Mouse (Mus musculus) layer of hippocampus, adult 11-12 months (tissue): ENCODE results near the gene Pcdh9.

Experiments used
- DNase-seq: peaks from one replicate; pipeline ENCODE4 v3.0.0; 2022; ENCODE audit warnings: low spot score

Pcdh9 gene

DNA sequence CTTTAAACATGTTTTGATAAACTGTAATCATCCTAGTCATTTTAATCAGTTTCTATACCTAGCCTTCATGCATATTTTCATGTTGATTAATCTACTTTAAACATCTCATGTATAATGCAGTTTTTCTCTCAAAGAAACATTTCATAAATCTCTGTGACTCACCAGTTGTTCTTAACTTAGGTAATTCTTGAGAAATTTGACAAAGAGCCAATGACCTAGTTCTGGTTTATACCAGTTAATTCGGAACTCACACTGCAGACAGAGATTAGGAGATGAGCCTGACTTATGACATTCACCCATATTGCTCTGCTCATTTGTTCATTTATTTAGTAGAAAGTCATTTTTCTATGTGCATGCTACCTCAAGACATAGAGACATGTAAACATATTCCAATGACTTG is 328.9 kb downstream of the Pcdh9 start:
- no peak for DNase-seq

DNA sequence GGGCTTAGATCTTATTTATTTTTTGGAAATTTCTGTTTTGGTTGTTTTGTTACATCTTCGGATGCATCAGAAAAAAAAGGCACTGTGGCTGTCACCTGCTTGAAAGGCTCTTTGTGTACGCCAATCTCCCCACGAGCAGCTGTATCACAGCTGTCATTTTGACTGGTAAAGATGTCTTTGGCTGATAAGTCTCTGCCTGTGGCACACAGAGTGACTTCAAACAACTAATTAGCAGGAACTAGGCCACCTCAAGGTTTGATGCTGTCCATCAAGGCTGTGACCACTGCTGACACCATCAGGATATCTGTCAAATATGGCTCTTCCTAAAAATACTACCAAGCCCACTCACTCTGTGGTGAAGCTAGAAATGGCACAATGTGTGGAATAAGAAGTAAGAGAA is 336.7 kb downstream of the Pcdh9 start:
- no peak for DNase-seq

DNA sequence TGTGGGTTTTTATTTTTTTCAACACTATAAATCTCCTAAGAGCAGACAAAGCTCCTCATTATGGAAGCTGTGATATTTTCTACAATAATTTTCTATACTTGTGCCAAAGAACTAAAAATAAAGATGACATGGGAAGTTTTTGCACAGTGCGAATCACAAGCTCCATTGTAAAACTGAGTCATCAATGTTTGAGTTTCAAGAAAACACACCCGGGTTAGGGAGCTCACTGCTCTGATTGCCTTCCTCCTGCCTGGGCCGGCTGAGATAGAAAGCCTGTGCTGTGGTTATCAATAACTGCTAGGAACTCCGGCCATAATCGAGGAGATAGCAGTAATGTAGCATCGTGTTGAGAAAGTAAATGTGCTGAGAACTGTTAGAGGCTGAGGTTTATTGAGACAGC is 344.9 kb downstream of the Pcdh9 start:
- no peak for DNase-seq

DNA sequence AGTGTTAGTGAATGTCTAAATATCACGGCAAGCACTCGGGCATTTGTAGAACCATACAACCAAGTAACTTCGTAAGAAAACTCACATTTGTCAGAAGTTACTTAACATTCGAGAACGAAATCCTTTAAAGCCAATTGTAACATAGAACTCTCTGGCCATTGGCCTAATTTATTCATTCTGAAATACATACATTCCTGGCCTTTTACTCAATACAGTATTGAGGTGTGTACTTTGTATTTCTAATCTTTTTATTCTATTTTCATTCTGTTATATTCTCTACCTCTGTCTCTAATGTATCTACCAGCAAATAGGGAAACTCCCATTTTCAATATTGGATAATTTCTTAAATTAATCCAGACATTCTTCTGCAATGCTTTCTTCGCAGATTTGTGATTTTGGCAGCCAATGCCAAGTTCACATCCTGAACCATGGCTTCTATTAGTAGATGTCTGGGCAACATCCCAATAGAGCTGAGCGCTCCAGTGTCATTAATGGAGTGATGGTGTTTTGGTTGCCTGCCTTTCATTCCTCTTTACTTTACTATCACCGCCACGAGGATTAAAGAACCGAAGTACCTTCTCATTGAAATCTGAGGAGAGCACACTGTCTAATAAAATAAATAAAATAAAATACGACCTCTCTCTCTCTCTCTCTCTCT is 346.4 kb downstream of the Pcdh9 start:
- peak; percentile 20 for DNase-seq

DNA sequence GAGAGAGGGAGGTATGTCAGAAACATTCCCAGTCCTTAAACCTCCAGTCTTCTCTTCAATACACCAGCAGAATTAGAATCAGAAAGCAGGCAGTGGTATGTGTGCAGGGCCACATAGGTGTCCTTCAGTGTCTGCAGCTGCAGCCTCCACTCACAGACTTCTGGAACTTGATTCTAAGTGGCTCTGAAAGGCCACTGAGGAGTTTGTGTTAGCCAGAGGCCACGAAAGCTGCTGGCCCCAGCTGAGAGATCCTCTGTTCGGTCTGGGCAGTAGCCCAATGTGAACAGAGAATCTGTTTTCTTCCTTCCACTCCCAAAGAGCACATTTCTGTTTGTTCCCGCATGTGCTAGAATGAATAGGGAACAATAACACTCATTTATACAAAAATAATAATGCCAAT is 346.9 kb downstream of the Pcdh9 start:
- DNase-seq = peak; percentile 77

DNA sequence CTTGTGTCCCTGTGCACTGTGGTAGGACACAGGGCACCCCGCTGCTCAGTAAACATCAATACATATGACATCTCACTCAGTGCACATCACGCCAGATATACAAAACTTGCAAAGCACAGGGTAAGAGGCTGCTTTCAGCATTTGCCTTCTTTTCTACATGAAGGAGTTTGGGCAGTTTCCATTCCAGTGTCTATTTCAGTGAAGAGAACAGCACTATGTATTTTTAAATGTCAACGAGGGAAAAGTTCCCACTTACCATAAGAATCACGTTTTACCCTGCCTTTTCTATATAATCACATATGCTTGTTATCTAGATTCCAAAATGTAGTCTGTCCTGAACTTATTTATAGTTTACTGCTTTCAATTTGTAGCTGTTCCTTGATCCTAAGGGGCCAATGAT is 355.6 kb downstream of the Pcdh9 start:
- no peak for DNase-seq

DNA sequence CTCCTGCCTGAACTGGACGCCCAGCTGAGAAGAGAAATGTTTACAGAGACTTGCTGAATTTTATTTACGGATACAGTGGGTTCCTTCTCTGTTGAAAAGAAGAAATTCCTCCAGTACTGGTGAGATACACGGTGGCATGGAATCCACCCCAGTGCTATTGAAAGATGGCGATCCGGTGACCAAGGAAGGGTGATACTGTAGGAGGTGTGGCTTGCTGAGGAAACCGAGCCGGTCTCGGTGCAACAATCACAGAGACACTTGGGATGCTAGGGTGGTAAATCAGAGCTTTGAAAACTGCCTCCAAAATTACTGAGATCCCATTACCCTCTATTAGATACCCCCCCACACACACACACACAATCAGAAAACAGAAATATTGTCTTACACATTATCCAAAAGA is 367.0 kb downstream of the Pcdh9 start:
- no peak for DNase-seq

DNA sequence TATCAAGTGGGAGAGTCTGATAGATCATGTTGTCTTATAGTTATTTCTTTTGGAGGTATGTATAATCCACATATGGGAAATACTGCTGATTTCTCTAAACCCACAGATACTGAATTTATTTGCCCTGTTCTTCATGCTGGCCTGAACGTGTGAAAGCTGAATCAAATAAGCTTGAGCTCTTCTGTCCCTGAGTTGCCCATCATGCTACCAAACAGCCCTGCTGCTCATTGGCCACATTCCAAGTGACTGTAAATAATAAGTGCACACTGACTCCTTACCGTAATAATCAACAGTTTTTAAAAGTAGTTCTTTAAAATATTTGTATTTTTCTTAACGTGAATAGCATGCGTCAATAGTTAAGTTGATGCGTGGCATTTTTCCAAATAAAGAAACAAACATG is 370.3 kb downstream of the Pcdh9 start:
- no peak for DNase-seq

DNA sequence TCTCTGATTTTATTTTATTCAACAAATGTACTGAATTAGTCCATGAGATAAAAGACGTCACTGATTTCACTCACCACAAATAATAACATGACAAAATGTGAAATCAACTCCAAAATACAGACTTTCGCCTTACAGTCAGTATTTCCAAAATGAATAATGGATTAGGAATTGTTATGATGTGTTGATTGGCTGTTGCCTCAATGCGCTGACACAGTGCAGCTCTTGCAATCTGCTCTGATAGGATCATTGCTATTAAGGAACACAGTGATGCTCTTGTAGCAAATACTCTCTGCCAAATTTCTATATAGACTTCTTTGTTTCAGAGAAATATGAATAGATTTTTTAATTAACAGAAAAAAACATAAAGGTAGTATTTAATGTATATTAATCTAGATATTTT is 373.8 kb downstream of the Pcdh9 start:
- DNase-seq = no peak

DNA sequence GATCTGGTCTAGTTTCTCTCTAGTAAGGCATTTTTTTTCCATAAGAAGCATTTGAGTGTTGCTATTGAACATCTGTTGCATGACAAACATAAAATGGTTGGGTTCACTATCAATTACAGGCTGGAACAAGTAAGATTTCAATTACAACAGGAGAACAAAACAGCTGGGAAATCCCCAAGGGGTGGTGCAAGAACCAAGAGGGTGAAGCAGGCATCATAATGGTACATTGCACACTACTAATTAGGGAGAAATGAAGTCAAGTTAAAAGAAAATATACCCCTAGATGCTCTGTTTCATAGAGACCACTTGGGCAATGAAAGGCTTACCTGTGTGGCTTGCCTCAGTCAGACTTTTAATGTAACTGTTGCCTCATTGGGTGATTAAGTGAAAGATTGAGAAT is 384.4 kb downstream of the Pcdh9 start:
- DNase-seq = no peak

DNA sequence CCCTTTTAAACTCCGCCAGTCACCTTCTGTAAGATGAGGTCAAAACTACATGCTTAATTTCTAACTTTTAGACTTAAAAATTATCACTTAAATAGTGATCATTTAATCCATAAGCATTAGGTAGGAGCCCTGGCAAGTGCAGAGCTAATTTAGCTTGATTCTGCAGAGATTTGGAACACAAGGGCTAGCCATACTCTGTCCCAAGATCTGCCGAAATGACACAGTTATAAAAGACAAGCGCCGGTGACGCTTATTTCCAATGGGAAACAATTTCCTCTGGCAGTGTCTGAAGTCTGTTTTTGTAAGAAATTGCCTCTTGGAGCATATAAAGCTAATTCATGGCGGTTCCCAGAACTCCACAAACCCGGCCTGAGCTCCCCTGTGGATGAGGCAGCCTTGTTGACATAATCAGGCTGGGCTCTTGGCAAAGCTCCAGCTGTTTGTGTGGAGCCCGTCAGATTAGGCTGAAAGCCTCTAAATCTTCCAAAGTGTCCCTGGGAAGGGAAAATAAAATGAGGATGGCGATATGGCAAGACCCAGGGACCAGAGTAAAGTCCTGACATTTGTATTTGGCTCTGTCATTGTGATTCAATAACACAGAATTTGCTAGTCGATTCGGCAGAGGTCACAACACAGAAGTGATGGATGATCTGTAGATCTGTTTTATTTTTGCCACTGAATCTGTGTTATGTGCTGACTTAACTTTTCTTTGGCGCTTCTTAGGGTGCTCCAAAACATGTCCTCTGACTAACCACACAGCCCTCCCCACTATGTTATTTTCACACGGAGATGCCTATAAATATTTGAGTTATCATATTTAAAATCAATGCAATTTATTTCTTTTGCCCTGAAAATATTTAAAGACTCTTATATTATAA is 391.4 kb downstream of the Pcdh9 start:
- DNase-seq = peak; percentile 66

DNA sequence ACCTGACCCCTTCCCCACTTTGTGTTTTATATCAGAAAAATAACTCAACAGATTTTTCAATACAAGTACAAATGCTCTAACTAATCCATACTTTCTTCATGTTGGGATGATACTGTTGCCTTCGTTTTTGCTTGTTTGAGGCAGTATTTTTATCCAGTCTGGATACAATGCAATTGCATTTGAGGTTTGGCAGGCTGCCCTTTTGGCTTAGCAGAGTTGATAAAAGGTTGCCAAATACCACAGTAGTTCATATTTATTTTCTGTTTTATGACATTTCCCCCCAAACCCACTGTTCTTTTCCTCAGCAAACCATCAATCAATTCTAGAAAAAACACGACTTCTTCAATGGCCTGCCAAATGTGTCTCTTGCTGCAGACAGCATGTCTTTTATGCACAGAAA is 415.5 kb downstream of the Pcdh9 start:
- DNase-seq = peak; percentile 41

DNA sequence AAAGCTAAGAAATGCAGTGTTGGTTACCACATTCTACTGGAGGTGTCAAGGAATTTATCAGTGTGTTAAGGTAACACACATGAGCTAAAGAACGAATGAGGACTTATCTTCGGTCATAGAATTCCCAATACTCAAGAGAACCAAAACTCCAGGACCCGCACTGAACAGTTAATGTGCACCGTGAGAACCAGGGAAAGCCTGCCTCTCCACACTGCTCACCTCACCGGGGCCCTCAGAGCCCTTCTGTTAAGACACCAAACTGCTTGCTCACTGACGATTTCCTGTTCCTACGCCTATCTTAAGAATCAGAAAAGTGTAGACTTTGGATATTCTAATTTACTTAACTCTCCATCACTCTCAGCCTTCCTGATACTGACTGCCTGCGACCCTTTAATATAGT is 418.0 kb downstream of the Pcdh9 start:
- no peak for DNase-seq

DNA sequence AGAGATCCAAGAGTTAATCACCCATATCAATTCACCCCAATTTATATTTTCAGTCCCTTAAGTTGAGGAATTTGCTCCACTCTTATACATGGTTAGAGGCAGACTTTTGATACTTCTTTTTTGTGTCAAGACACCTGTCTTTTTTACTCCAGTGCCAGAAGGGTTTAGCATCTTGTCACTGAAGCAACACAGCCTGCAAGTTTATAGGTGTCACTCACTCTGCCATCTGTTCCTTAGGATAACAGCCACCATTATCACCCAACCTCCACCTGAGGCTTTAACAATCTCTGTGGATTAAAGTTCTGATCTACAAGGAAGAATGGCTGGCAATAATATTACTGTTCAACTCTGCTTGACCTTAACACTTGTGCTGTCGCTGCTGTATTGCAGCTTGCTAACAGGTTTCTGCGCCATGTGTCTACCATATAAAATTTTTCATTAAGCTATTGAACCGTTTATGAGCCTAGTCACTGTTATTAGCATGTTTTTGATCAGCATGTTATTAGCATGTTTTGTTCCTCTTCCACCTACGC is 427.1 kb downstream of the Pcdh9 start:
- DNase-seq = no peak

DNA sequence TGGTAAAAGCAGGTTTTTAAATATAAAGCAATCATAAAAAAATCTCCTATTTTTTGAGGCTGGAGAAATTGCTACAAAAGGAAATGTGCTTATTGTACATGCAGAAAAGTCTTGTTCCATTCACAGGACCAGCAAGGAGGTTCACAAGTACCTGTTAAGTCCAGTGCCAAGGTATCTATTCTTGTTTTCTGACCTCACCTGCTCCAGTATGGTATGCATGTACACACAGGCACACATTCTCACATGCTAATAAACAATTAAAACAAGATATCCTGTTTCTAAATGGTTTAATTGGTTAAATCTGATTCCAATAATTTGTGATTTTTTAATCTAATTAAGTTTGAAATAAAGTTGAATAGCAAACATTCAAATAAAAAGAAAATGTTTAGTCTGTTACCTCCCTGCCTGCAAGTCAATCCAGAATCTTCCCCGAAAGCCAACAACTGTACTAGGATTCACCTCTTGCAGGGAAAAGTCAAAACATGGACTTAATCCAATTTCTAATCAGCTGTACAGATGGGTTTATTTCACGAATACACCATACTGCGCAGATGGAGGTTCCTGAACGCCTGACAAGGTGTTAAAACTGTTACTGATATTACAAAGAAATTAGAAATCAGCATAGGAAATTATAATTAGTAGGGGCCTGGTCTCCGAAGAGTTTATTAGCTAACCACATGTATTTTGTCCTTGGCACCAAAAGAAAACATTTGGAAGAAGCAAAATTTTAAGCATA is 439.4 kb downstream of the Pcdh9 start:
- peak; percentile 11 for DNase-seq

DNA sequence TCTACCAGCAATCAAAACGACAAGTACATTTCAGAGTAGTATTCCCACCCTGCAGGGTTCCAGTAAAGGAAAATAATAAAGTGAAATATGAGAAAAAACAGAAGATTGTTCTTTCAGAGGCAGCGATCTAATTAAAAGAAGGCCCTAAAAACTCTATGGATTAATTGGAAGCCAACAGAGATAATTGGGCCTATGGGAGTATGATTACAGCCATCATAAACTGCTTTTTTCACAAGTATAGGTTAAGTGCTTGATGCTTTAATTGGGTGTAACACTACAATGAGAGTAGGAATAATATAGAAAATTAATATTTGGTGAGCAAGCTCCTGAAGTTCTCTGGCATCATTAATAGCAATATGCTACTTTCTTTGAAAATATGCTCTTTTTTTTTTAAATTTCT is 448.6 kb downstream of the Pcdh9 start:
- DNase-seq = no peak

DNA sequence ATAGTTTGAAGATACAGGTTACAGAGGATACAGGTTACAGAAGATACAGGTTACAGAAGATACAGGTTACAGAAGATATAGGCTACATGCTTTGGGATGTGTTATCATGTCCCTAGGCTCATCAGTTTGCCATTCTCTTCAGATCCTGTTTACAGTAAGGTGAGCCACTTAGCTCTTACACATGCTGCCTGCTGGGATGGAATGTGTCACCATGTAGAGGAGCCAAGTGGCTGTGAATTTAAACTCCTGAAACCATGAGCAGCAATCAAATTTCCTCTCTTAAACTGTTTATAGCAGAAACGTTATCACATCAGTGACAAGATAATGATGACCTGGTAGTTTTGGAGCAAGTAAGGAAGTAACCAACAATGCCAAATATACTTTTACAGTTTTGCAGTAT is 453.3 kb downstream of the Pcdh9 start:
- DNase-seq = no peak

DNA sequence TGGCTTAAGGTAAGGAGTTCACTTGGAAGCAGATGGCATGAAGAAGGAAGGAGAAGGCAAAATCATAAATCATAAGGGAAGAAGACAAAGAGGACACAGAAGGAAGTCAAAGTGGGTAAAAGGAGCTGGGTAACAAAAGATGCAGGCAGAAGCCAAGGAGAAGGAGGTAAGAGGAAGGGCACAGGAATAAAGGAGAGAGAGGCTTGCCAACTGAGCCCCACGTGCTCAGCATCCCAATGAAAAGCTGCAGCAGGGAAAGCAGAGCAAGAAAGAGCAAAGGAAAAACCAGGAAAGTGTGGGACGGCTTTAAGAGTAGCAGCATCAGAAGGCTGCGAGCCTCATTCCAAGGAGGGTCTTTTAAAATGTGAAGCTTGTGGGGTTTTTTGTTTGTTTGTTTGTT is 473.7 kb downstream of the Pcdh9 start:
- DNase-seq = peak; percentile 37

DNA sequence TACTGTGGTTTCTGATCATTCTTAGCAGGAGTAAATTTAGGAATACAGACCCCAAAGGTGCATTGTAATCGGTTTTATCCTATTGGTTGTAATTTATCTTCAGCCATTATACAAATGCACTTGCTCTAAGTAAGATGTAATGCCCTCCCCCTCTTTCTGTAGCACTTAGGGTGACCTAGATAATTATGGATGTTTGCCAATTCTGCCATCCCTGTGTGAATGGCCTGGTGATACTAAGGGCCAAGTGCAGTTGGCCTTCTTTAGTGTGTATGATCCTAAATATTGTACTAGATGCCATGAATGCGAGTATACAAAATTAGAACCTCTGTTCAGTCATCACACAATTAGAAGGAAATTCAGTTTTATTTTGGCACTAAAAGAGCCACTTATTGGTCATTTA is 475.0 kb downstream of the Pcdh9 start:
- no peak for DNase-seq

DNA sequence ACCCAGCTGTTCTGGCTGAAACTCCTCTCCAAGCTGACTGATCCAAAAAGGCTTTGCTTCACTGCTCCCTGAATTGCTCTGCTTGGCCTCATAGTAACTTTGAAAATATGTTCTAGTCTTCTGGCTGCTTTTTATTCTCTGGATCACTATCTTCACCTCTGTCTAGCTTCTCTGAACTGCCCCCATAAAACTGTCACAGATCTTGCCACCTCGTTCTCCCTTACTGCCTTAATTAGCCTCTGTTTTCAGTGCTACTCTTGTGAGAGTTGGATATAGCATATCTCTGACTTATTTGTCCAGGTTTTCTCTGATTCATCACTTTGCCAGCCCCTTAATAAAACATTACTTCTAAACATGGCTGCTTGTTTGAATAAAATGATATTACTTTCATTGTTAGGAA is 481.2 kb downstream of the Pcdh9 start:
- DNase-seq = no peak

DNA sequence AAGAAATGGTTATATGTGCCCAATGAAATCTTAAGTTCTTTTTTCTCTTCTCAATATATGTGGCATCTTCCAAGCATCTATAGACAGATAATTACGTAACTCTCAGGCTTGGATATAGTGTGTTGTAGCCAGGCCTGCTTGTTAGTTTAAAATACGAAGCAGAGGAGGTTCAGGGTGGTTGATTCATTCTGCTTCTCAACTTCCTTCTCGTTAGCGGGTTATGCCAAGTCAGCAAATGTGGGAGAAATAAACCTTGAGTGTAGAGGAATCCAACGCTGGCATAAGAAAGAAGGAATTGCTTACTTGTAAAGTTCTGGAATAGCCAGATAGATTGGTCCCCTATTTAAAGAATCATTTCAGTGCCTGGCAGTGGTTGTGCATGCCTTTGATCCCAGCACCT is 482.7 kb downstream of the Pcdh9 start:
- DNase-seq = no peak

DNA sequence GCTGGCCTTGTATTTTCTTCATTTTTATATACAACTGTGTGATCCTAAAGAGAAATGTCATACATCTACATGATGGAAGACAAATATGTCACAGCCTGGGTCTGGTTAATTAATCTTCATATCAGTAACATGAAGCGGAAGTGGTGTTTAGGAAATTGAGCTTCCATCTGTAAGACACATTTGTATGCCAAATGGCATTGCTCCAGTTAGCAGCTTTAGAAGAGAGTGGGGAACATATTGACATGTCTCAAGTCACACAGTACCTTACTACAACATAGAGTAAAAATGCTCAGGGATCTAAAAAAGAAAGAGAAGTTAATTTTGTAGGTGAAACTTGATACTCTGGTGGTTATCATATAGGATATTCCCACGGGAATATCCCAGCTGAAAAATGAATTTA is 505.4 kb downstream of the Pcdh9 start:
- DNase-seq = no peak

DNA sequence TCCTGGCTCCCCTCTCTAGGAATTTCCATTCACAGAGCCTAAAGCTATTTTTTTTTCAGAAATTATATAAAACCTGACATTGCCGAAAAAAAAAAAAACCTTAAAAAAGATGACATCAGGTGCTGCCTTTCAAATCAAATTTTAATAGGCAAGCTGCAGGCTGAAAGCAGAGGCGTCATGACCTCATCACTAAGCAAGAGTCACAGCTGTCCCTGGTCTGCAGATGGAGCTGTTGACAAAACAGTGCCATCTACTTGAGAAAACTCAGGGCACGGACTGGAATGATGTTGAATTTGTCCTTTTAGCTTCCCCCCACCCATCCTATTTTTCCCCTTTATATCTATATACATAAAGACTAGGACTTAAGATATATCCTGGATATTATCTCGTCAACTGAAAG is 509.3 kb downstream of the Pcdh9 start:
- peak; percentile 37 for DNase-seq
